Mouse (Mus musculus) heart, adult 2 months (tissue): ENCODE data around the gene Otoa.

Source experiments
- CTCF ChIP-seq: fragments of 200-600 bp; IDR thresholded peaks from 2 replicates; pipeline ENCODE4 v1.8.1; 2022; ENCODE audit warnings: antibody characterized with exemption, mild to moderate bottlenecking, moderate library complexity
- EP300 ChIP-seq: fragments of 200-500 bp; IDR thresholded peaks from 2 replicates; pipeline ENCODE4 v1.6.1; 2011; ENCODE audit warnings: low read depth, low read length, control low read depth; ENCODE audit not compliant: insufficient read depth
- POLR2A ChIP-seq: fragments of 200-500 bp; IDR thresholded peaks from 2 replicates; pipeline ENCODE4 v1.6.1; 2011; ENCODE audit warnings: mild to moderate bottlenecking, low read depth, low read length, control low read depth; ENCODE audit not compliant: insufficient read depth

GRCm38 (mm10) chr7:121082949-121083513 lies 1.6 kb downstream of the Otoa start:
- no peak for TF ChIP-seq CTCF
- TF ChIP-seq POLR2A = no peak
- no peak for TF ChIP-seq EP300
